Mouse (Mus musculus) thymus, adult 2 months (tissue): ENCODE measurements around the gene Jak2. TPM values are rescaled to one million over a fixed set of nuclear protein-coding genes. Genes with fewer than 3 reads are reported as not detected.

Experiments used
- DNase-seq: peaks from one replicate; pipeline ENCODE4 v3.0.0; 2021
- H3K27ac ChIP-seq: fragments of 200-500 bp; 2 replicates; pipeline ENCODE4 v1.5.1; 2012; ENCODE audit warnings: low read length, control low read depth; ENCODE audit not compliant: control insufficient read depth, insufficient read depth
- H3K27me3 ChIP-seq: fragments of 200-500 bp; 2 replicates; pipeline ENCODE4 v1.6.1; 2012; ENCODE audit warnings: mild to moderate bottlenecking, low read length, moderate library complexity, mixed read lengths; ENCODE audit not compliant: control insufficient read depth, insufficient read depth
- H3K36me3 ChIP-seq: fragments of 200-500 bp; 2 replicates; pipeline ENCODE4 v1.6.1; 2012; ENCODE audit warnings: mild to moderate bottlenecking, low read length, moderate library complexity; ENCODE audit not compliant: control insufficient read depth, insufficient read depth
- H3K4me1 ChIP-seq: fragments of 200-500 bp; replicated peaks from 2 replicates; pipeline ENCODE4 v1.6.1; 2012; ENCODE audit warnings: low read length; ENCODE audit not compliant: control insufficient read depth, insufficient read depth
- H3K4me3 ChIP-seq: fragments of 200-500 bp; 2 replicates; pipeline ENCODE4 v1.5.1; 2012; ENCODE audit warnings: mild to moderate bottlenecking, low read length, control low read depth, moderate library complexity; ENCODE audit not compliant: control insufficient read depth, insufficient read depth
- CTCF ChIP-seq: fragments of 200-500 bp; IDR thresholded peaks from 2 replicates; pipeline ENCODE4 v1.5.1; 2012; ENCODE audit warnings: mild to moderate bottlenecking, control low read depth, low read length, moderate library complexity, borderline replicate concordance; ENCODE audit not compliant: control insufficient read depth, poor library complexity, insufficient read depth; ENCODE audit errors: extremely low read depth
- POLR2A ChIP-seq: fragments of 200-500 bp; IDR thresholded peaks from 2 replicates; pipeline ENCODE4 v1.6.1; 2012; ENCODE audit warnings: mild to moderate bottlenecking, low read length, control low read depth, moderate library complexity; ENCODE audit not compliant: control insufficient read depth, poor library complexity, insufficient read depth; ENCODE audit errors: extremely low read depth
- WGBS: fragments of 180-500 bp; shearing (Covaris S2); methylation state at CpG from one replicate; pipeline ENCODE4 v1.1.7; 2018; 5-methylcytosine and 5-hydroxymethylcytosine counted together
- polyA plus RNA-seq: library from polyadenylated mRNA; depleted of rRNA; stranded (reverse); fragments of >200 nt; gene quantifications from 2 replicates; pipeline ENCODE4 v1.2.3, GENCODE M21; 2012

The Jak2 gene
- polyA plus RNA-seq, 1 experiment, result 14.8 TPM

DNA sequence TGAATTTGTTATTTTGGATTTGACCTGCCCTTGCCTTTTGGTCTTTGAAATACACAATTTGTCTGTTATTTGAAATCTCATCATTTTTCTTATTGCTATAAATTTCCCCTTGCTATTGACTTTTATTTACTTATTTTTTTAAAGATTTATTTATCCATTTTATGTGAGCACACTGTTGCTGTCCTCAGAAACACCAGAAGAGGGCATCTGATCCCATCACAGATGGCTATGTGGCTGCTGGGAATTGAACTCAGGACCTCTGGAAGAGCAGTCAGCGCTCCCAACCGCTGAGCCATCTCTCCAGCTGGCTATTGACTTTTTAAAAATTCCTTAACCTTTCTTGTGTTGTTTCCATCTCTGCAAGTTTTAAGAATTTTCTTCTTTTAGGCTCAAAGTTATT, 85.0 kb downstream of the Jak2 start:
- DNase-seq, result no peak
- H3K36me3 ChIP-seq, result no peaks in the 10 kb centered on the region
- WGBS, result 99% methylated on average over 2 of the region's 2 CpGs
- H3K27ac ChIP-seq, result no peak overlapping the region
- H3K27me3 ChIP-seq, result peaks cover 11% of the 10 kb centered on the region; the same call in 1 of the 2 replicates
- H3K4me1 ChIP-seq, result no peaks in the 10 kb centered on the region; the same call in 1 of the 2 replicates
- TF ChIP-seq CTCF, result no peak
- TF ChIP-seq POLR2A, result no peak
- no peak overlapping the region for H3K4me3 ChIP-seq

GRCm38 (mm10) chr19:29341029-29341428, 89.4 kb downstream of the Jak2 start:
- no peak for TF ChIP-seq CTCF
- TF ChIP-seq POLR2A, result no peak
- no peak for DNase-seq

DNA sequence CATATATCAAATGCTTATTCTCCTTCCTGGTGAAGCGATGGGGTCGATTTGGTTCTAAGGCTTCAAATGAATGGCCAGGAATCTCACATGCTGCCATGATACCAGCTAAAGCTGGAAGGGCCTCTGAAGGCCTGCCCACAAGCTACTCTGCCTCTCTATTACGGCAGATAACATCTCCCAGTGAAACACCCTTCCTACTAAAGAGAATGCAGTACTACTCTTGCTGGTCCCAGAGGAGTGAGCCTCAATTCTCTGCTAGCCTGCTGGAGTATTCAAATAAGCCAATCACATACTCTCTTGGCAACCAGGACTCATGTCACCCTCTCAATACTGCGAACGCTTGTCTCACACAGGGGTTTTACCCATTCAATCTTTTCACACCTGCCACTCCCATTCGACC, 90.7 kb downstream of the Jak2 start:
- Histone ChIP-seq H3K4me1 (no peaks in the 10 kb centered on the region), H3K27ac (no peak overlapping the region), H3K4me3 (no peak overlapping the region), H3K36me3 (no peaks in the 10 kb centered on the region), H3K27me3 (no peaks in the 10 kb centered on the region)
- TF ChIP-seq CTCF, result no peak
- TF ChIP-seq POLR2A, result no peak
- no peak for DNase-seq
- WGBS, result 87% methylated on average over 6 of the region's 6 CpGs

More at GRCm38 (mm10) chr19:29341029-29341428, 89.4 kb downstream of the Jak2 start:
- no peaks in the 10 kb centered on the region for H3K36me3 ChIP-seq
- no peaks in the 10 kb centered on the region for H3K4me1 ChIP-seq
- H3K27ac ChIP-seq, result no peak overlapping the region
- H3K4me3 ChIP-seq, result no peak overlapping the region
- WGBS, result 14% methylated on average over 4 of the region's 4 CpGs
- H3K27me3 ChIP-seq, result no peaks in the 10 kb centered on the region

- DNase-seq, result no peak
- H3K36me3 ChIP-seq, result peaks cover 2% of the 10 kb centered on the region; the same call in 1 of the 2 replicates
- H3K27ac ChIP-seq, result no peak overlapping the region
- no peak overlapping the region for H3K4me3 ChIP-seq
- H3K4me1 ChIP-seq, result no peaks in the 10 kb centered on the region
- no peak for TF ChIP-seq CTCF
- TF ChIP-seq POLR2A, result no peak
- no peaks in the 10 kb centered on the region for H3K27me3 ChIP-seq
Measured at GRCm38 (mm10) chr19:29344868-29345267, 93.2 kb downstream of the Jak2 start.

DNA sequence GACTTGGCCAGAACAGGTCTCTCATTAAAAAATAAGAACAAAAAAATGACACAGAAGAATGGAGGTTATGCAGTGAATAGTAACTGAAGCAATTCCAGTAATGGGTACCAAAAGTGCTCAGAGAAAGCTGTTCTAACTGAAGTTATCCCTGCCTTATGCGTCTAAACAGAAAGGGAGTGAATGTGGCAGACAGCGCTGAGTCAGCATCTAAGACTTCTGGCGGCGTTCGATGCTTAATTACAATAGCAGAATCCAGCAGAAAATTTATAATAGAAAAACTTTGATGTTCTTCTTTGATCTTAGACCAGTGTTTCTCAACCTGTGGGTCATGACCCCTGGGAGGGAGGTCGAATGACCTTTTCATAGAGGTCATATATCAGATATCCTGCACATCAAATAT, 94.0 kb downstream of the Jak2 start:
- Histone ChIP-seq H3K4me3 (no peak overlapping the region), H3K36me3 (peaks cover 7% of the 10 kb centered on the region; the same call in 1 of the 2 replicates), H3K27ac (no peak overlapping the region), H3K4me1 (no peaks in the 10 kb centered on the region), H3K27me3 (no peaks in the 10 kb centered on the region)
- 93% methylated on average over 6 of the region's 6 CpGs for WGBS
- DNase-seq, result no peak
- TF ChIP-seq POLR2A (no peak), CTCF (no peak)

DNA sequence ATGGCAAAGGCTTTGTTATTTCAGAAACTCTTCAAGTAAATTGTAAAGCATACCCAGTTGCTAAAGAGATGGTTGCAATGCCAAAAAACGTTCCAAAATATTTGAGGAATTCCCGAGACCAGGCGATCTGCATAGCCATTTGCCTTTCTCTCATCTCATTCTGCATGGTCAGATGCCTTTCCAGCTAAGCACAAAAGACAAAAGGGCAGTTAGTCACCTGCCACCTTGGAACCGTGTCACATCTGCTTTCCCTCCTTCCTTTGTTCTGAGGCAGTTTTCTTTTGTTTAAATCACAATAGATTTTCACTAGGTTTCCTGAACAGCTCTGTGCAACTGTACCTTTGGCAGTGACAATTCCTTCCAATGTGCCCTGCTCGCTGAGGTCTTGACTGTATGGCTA, 99.4 kb downstream of the Jak2 start:
- WGBS, result 93% methylated on average over 5 of the region's 5 CpGs
- Histone ChIP-seq H3K4me3 (no peak overlapping the region), H3K27ac (no peak overlapping the region), H3K27me3 (no peaks in the 10 kb centered on the region), H3K4me1 (no peaks in the 10 kb centered on the region), H3K36me3 (peaks cover 10% of the 10 kb centered on the region; the same call in 1 of the 2 replicates)
- no peak for DNase-seq
- no peak for TF ChIP-seq CTCF
- no peak for TF ChIP-seq POLR2A

DNA sequence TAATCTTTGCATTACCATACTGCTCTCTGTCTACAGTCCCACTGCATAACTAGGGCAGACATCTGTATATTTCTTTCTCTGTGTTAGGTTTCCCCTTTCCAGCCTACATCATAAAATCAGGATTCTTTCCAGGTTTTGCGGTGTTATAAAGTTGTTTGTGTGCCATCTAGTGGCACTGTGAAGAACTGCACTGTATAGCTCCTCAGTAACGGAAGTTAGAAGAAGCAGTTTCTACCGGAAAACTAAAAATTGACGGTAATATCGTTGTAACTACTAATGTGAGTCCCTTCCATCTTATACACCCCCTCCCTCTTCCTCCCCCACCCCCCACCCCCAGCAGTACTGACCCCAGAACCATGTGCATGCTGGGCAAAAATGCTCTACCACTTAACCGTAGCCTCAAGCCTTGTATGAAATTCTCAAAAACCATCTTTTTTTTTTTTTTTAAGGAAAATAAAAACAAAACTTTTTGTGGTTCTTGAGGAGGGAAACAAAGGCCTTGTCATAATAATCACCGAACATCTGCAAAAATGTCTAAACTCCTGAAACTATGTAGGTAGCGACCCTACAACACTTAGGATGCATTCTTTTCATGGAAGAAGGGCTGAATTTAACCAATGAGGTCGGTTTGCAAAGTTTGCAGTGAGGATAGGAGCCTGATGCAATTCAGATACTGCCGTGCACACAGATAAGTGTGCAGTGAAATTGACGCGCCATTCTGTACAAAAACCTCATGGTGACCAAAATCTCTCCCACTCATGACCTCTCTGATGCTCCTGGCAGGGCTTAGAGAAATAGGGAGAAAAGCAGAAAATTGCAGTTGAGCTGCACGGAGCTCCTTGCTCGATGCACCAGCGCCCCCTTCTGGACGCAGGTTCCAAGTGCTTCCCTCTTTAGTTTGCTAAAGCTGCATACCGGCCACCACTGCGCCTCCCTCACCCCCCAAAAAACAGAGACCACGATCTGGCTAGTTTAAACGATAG, 103.6 kb downstream of the Jak2 start:
- 5% methylated on average over 20 of the region's 20 CpGs for WGBS

More for the DNA sequence above, 103.6 kb downstream of the Jak2 start:
- no peaks in the 10 kb centered on the region for H3K27me3 ChIP-seq
- H3K4me1 ChIP-seq, result no peaks in the 10 kb centered on the region
- peak overlapping the region; percentile 49; the same call in 1 of the 2 replicates for H3K27ac ChIP-seq
- peaks cover 9% of the 10 kb centered on the region; the same call in 1 of the 2 replicates for H3K36me3 ChIP-seq
- TF ChIP-seq CTCF, result peak; percentile 95
- TF ChIP-seq POLR2A, result no peak
- peak overlapping the region; percentile 28 for H3K4me3 ChIP-seq
- peak; percentile 91 for DNase-seq
